Mouse (Mus musculus): Measurements from ENCODE around the gene Nsa2. TPM values are rescaled to one million over a fixed set of nuclear protein-coding genes. Genes with fewer than 3 reads are reported as not detected.

The Nsa2 gene
- 100 to 1,000 TPM; 114 to 119 TPM for total RNA-seq (2023)

GRCm38 (mm10) chr13:97137466-97138400 lies at the start of gene Nsa2, which contains the start of gene Gfm2:
TSS of gene Nsa2 (minus strand) at chr13:97137937.
TSS of gene Gfm2 (plus strand) at chr13:97137937.

GRCm38 (mm10) chr13:97099187-97099852 lies 38.4 kb downstream of the Nsa2 start, which contains the start of gene Gm6169:
TSS of gene Gm6169 (minus strand) at chr13:97099237.

Other genes with a start within 250 kb of the Nsa2 start
- gene Gcnt4, start 213.2 kb downstream of the Nsa2 start, total RNA-seq (2023): not detected
- not detected for gene 1700029F12Rik, start 103.6 kb downstream of the Nsa2 start, total RNA-seq (2023)
- gene Fam169a, start 70.7 kb downstream of the Nsa2 start, total RNA-seq (2023): not detected
- gene Gm6169, start 38.7 kb downstream of the Nsa2 start, total RNA-seq (2023): 10 to 100 TPM in 1 of 2 experiments, not detected in 1; 35.1 TPM
- gene Gfm2, start within 50 bp of the Nsa2 start, total RNA-seq (2023): 10 to 100 TPM; 35.6 to 42.8 TPM
- gene Hexb, start 60.4 kb upstream of the Nsa2 start, total RNA-seq (2023): 10 to 100 TPM; 60.9 to 64.7 TPM
- gene Enc1, start 103.2 kb upstream of the Nsa2 start, total RNA-seq (2023): 1 to 10 TPM; 2.6 to 3.6 TPM